Mouse (Mus musculus) embryonic facial prominence, embryonic 10.5 days (tissue): ENCODE measurements around the gene Pqlc2. TPM values are rescaled to one million over a fixed set of nuclear protein-coding genes. Genes with fewer than 3 reads are reported as not detected.
A peak's percentile ranks its signal among the peaks of the same experiment; 100 is the strongest.

Experiments used
- DNase-seq: peaks from one replicate; pipeline ENCODE4 v3.0.0-alpha.2; 2017; ENCODE audit warnings: low spot score
- H3K27ac ChIP-seq: fragments of 300-500 bp; sonication (generic); replicated peaks from 2 replicates; pipeline ENCODE4 v1.5.1; 2016; ENCODE audit warnings: mild to moderate bottlenecking
- H3K27me3 ChIP-seq: fragments of 300-500 bp; sonication (generic); replicated peaks from 2 replicates; pipeline ENCODE4 v1.6.1; 2016; ENCODE audit warnings: low read depth, mild to moderate bottlenecking; ENCODE audit not compliant: poor library complexity, severe bottlenecking
- H3K36me3 ChIP-seq: fragments of 300-500 bp; sonication (generic); replicated peaks from 2 replicates; pipeline ENCODE4 v1.6.1; 2016; ENCODE audit warnings: mild to moderate bottlenecking, moderate library complexity
- H3K4me1 ChIP-seq: fragments of 300-500 bp; sonication (generic); 2 replicates; pipeline ENCODE4 v1.6.1; 2016
- H3K4me3 ChIP-seq: fragments of 300-500 bp; sonication (generic); 2 replicates; pipeline ENCODE4 v1.5.1; 2016; ENCODE audit warnings: mild to moderate bottlenecking, moderate library complexity
- H3K9me3 ChIP-seq: fragments of 300-500 bp; sonication (generic); 2 replicates; pipeline ENCODE4 v1.6.1; 2016; ENCODE audit warnings: mild to moderate bottlenecking
- WGBS: fragments of 180-500 bp; shearing (Covaris S2); methylation state at CpG from one replicate; pipeline ENCODE4 v1.1.7; 2016; 5-methylcytosine and 5-hydroxymethylcytosine counted together
- polyA plus RNA-seq: library from polyadenylated mRNA; unstranded; fragments of >200 nt; fragmentation: Nextera tagmentation; extraction: Ambion mirVana; gene quantifications from 2 replicates; pipeline ENCODE4 v1.2.1, GENCODE M21; 2016

The Pqlc2 gene
- polyA plus RNA-seq, 1 experiment from 2014 or later = 17.7 TPM

DNA sequence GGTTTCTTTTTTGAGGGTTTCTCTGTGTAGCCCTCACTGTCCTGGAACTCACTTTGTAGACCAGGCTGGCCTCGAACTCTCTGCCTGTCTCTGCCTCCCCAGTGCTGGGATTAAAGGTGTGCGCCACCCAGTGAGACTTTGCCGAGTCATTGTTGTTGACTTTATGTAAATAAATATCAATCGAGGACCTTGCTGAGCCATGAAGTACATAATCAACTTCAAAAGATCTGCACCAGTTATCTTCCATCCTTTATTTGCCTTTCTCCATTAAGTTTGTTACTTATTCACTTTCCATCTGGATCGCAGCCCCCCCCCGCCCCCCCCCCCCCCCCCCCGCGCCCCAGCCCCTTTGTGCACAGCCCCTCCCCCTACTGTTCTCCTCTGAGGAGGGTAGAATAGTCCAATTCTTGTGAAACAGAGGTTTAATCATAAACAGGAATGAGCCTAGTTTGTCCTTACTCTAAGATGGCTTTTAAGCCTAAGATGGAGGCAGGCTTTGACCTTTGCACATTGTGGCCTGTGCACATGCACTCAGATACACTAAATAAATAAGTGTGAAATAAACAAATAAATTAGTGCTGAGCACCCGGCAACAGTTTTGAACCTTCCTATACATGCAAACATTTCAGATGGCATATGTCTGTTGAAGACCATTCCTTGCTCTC, 24.3 kb upstream of the Pqlc2 start:
- no peak for DNase-seq
- WGBS = 60% methylated on average over 9 of the region's 9 CpGs
- no peak overlapping the region for H3K4me3 ChIP-seq

DNA sequence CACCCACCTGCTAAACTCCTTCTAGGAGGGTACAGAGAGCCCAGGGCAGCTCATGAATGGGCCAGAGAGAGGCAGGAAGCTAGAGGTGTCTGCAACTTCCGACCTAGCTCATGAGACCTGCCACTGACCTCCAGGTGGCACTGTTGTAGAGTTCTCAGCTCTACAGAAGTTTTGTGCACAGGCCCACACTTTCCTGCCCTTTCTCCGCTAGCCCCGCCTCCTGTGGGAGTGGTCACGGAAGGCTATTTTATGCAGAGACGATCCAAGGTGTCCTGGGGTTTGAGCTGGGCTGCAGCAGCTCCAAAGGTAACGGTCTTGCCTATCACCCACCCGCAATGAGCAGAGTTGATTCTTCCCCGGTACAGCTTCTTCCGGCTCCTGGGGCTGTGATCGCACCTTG, 20.1 kb upstream of the Pqlc2 start:
- WGBS = 11% methylated on average over 10 of the region's 10 CpGs
- DNase-seq = peak; percentile 77
- Histone ChIP-seq H3K36me3 (no peaks in the 10 kb centered on the region), H3K27ac (0 out of 2 replicates have a peak overlapping the region, but pooled peaks have one; percentile 19), H3K4me1 (peaks cover 5% of the 10 kb centered on the region; the same call in 1 of the 2 replicates), H3K27me3 (peaks cover 13% of the 10 kb centered on the region), H3K9me3 (no peaks in the 10 kb centered on the region), H3K4me3 (peak overlapping the region; percentile 47)

More for the DNA sequence above, 24.3 kb upstream of the Pqlc2 start:
- H3K4me1 ChIP-seq = peaks cover 12% of the 10 kb centered on the region; the same call in 1 of the 2 replicates
- H3K9me3 ChIP-seq = no peaks in the 10 kb centered on the region
- H3K27ac ChIP-seq = no peak overlapping the region
- H3K27me3 ChIP-seq = peaks cover 35% of the 10 kb centered on the region
- H3K36me3 ChIP-seq = no peaks in the 10 kb centered on the region

DNA sequence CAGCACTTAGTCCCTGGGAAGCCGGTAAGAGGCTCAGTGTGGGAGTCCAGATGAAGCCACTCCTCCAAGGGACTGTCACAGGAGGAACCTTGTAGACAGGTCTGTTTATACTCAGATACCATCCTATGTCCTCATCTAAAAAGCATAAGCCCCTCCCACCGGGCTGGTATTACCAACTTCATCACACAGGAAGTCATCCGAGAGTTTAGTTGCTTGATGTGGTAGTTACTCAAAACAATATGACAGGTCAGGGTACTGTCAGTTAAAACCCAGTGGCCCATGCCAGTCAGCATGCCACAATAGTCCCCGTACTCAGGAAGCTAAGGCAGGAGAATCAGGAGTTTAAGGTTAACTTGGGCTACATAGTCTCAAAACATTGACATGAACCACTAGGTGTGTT, 9.2 kb upstream of the Pqlc2 start:
- no peak for DNase-seq
- H3K9me3 ChIP-seq = no peaks in the 10 kb centered on the region
- no peaks in the 10 kb centered on the region for H3K4me1 ChIP-seq
- no peaks in the 10 kb centered on the region for H3K27me3 ChIP-seq
- no peak overlapping the region for H3K27ac ChIP-seq
- peaks cover 51% of the 10 kb centered on the region for H3K36me3 ChIP-seq
- 92% methylated on average over 4 of the region's 4 CpGs for WGBS
- no peak overlapping the region for H3K4me3 ChIP-seq

DNA sequence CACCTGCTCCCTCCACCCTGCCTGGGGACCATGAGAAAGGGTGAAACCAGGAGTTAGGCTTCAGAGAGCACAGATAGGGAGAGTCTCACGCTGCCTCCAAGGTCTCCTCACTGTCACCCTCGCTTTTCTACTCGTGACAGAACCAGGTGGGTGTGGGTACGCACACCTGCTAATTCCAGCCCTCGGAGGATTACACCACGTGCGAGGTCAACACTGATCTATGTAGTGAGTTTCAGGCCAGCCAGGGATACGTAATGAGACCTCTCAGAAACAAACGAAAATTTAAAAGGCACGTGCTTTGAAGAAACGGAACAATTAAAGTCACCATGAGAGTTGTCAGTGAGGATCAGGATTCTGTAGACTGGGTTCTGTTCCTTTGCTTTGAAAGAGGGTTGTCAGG, 7.9 kb upstream of the Pqlc2 start:
- 94% methylated on average over 11 of the region's 11 CpGs for whole genome bisulfite sequencing
- Histone ChIP-seq H3K36me3 (peaks cover 62% of the 10 kb centered on the region), H3K4me3 (no peak overlapping the region), H3K27me3 (no peaks in the 10 kb centered on the region), H3K27ac (no peak overlapping the region), H3K9me3 (no peaks in the 10 kb centered on the region), H3K4me1 (no peaks in the 10 kb centered on the region)
- no peak for DNase-seq

DNA sequence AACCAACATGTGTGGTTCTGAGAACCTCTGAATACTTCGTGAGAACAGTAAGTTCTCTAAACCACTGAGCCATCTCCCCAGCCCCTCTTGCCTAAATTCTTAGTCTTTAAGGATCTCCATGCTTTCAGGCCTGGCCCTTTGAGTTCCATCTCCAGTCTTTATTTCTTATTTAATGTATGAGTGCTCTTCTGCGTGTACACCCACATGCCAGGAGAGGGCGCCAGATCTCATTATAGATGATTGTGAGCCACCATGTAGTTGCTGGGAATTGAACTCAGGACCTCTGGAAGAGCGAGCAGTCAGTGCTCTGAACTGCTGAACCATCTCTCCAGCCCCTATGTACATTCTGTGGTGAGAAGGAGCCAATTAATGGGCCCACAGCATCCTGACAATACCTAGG, 2.1 kb upstream of the Pqlc2 start:
- Histone ChIP-seq H3K36me3 (peaks cover 41% of the 10 kb centered on the region), H3K27ac (no peak overlapping the region), H3K4me1 (peaks cover 24% of the 10 kb centered on the region), H3K9me3 (no peaks in the 10 kb centered on the region), H3K4me3 (peak overlapping the region; percentile 89), H3K27me3 (peaks cover 13% of the 10 kb centered on the region)
- WGBS = 58% methylated on average over 4 of the region's 4 CpGs
- DNase-seq = peak; percentile 41

DNA sequence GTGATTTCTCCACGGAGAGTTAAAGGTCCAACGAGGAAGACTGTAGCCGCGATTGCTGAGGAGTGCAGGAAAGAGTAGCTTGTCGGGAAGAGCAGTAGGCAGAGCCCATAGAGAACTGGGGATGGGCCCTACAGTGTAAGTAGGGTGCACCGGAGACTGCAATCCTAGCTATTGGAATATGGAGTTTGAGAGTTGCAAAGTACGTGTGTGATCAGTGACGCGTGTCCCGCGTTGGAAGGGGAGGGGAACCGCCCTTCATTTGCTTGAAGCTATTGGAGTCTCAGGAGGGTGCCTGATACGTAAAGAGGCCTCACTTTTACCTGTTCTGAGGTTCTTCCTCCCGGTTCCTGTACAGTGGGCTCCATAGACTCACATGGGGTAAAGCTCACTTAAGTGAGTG, 1.2 kb upstream of the Pqlc2 start:
- 28% methylated on average over 14 of the region's 14 CpGs for WGBS
- Histone ChIP-seq H3K9me3 (no peaks in the 10 kb centered on the region), H3K27me3 (peaks cover 13% of the 10 kb centered on the region), H3K4me3 (peak overlapping the region; percentile 89), H3K27ac (peak overlapping the region; percentile 90), H3K36me3 (peaks cover 36% of the 10 kb centered on the region), H3K4me1 (peaks cover 24% of the 10 kb centered on the region)
- no peak for DNase-seq

DNA sequence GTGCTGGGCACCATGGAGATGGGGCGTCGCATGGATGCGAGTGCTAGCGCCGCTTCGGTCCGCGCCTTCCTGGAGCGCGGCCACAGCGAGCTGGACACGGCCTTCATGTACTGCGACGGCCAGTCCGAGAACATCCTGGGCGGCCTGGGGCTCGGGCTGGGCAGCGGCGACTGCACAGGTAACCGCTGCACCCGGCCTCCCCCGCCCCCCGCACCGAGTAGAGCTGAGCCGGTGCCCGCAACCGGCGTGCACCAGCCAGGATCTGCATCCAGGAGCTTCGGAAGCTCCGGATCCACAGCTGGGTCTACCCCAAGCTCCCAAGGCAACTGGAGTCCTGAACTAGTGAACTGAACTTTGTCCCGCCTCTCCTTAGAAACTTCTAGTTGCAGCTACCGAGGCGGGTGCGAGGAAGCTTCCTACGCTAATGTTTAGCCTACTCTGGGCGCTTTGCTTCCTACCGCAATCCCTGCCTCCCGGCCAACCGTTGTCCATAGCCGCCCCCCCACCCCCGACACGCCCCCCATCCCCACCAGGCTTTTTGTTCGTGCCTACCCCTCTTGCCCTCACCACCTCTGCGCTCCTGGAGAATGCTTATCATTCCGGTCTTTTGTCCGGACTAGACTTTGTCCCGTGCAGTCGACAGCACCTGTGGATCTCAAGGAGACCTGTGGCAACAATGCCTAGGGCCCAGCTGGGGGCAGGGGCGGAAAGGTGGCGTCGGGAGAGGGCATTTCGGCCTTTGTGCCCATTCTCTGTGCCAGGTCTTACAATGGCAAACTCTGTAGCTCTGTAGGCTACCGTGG, 592 bp upstream of the Pqlc2 start:
- H3K27ac ChIP-seq = peak overlapping the region; percentile 90
- no peaks in the 10 kb centered on the region for H3K9me3 ChIP-seq
- DNase-seq = no peak
- H3K36me3 ChIP-seq = peaks cover 37% of the 10 kb centered on the region
- H3K4me3 ChIP-seq = peak overlapping the region; percentile 89
- under 1% methylated on average over 53 of the region's 53 CpGs for WGBS
- peaks cover 24% of the 10 kb centered on the region for H3K4me1 ChIP-seq
- H3K27me3 ChIP-seq = peaks cover 13% of the 10 kb centered on the region

DNA sequence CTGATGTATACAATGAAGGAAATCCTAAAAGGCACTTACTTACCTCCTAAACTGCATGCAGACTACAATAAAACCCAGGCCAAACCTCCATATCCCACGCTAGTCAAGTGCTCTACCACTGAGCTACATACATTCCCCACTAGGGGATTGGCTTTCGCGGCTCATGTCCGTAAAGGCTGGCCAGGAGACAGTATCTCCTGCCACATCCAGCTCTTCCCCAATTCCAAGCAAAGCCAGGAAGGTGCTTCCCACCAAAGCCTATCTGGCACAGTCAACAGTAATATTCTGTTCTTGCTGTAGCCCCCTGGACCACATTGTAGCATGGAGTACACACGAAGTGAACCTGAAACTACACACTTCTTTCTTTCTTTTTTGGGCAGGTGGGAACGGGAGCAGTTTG, 857 bp downstream of the Pqlc2 start:
- Histone ChIP-seq H3K27ac (no peak overlapping the region; the same call in 1 of the 2 replicates), H3K36me3 (peaks cover 37% of the 10 kb centered on the region), H3K9me3 (no peaks in the 10 kb centered on the region), H3K4me1 (peaks cover 24% of the 10 kb centered on the region), H3K4me3 (peak overlapping the region; percentile 89), H3K27me3 (peaks cover 13% of the 10 kb centered on the region)
- DNase-seq = no peak
- WGBS = 21% methylated on average over 6 of the region's 6 CpGs

DNA sequence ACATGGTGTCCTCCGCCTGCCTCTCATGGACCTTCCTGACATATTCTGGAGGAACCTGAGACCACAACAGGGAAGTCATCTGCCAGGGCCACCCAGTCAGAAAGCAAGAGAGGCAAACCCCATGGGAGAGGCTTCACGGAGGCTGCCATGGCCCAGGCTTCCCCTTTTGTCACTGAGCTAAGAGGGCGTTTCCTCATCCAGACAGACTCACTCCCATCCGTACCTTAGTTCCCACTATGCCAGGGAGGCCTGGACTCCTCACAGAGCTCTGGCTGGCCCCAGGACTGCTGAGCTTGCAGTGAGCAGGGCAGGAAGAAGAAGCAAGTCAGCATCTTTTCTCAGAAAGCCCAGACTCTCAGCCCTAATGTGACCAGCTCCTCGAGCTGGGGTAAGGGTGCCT, 2.6 kb downstream of the Pqlc2 start:
- Histone ChIP-seq H3K4me3 (no peak overlapping the region), H3K36me3 (peaks cover 30% of the 10 kb centered on the region), H3K27ac (no peak overlapping the region), H3K4me1 (peaks cover 24% of the 10 kb centered on the region), H3K27me3 (peaks cover 13% of the 10 kb centered on the region), H3K9me3 (no peaks in the 10 kb centered on the region)
- DNase-seq = no peak
- WGBS = 84% methylated on average over 5 of the region's 5 CpGs

DNA sequence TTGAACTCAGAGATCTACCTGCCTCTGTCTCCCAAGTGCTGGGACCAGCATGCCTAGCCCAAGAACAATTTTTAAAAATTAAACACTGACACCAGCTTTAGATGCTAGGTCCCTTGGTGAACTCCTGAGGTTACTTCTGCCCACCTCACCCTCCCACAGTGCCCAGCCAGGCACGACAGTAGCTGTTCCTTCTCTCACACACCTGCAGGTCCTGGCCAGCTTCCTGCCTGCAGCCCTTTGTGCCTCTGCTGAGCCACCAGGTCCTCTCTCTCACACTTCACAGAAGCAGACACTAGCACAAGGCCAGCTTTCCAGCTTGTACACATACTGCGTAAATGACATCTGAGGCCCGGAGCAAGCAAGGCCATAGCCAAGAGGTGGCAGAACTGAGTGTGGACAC, 5.0 kb downstream of the Pqlc2 start:
- Histone ChIP-seq H3K4me1 (peaks cover 10% of the 10 kb centered on the region), H3K4me3 (no peak overlapping the region), H3K27me3 (peaks cover 10% of the 10 kb centered on the region), H3K27ac (no peak overlapping the region), H3K36me3 (peaks cover 52% of the 10 kb centered on the region), H3K9me3 (no peaks in the 10 kb centered on the region)
- no peak for DNase-seq
- WGBS = 94% methylated on average over 3 of the region's 3 CpGs

DNA sequence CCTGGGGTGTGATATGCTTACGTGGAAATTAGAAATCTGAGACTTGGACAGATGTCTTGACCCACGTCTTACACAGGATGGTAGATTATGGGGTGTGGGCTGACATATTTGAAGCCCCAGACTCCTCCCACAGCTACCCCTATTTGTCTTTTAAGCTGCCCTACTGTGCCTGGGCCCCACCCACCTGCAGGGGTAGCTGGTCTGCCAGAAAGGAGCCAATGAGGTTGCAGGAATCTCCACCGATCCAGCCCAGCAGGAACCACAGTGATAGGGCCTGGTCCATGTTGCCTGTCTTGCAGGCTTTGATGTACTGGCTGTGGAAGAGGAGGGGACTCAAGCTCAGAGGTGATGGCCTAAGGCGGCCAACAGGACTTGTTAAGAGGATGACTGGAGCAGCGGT, 8.3 kb downstream of the Pqlc2 start:
- Histone ChIP-seq H3K27ac (no peak overlapping the region), H3K4me3 (no peak overlapping the region), H3K27me3 (no peaks in the 10 kb centered on the region), H3K9me3 (no peaks in the 10 kb centered on the region), H3K4me1 (peaks cover under 1% of the 10 kb centered on the region), H3K36me3 (peaks cover 81% of the 10 kb centered on the region)
- no peak for DNase-seq
- WGBS = 65% methylated on average over 5 of the region's 5 CpGs

DNA sequence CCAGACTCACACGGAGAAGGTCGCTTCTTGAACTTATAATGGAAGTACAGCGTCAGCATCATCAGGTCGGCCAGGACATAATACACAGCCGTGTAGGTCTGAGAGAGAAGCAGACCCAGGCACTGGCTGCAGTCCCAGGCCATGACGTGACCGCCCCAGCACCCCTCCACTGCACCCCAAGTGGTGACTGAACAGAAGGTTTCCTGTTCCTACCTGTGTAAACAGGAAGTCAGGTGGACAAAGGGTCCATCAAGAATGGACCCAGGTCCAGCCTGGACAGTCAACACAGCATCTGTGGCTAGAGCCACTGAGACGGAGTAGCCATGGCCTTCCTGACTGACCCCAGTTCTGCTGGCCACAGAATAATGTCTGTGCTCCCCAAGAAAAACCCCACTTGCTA, 8.7 kb downstream of the Pqlc2 start:
- no peaks in the 10 kb centered on the region for H3K27me3 ChIP-seq
- H3K27ac ChIP-seq = no peak overlapping the region
- WGBS = 91% methylated on average over 8 of the region's 8 CpGs
- H3K4me1 ChIP-seq = peaks cover 5% of the 10 kb centered on the region
- no peaks in the 10 kb centered on the region for H3K9me3 ChIP-seq
- no peak overlapping the region for H3K4me3 ChIP-seq
- H3K36me3 ChIP-seq = peaks cover 78% of the 10 kb centered on the region
- no peak for DNase-seq
